ENCODE assay signal across 24 mouse cellular contexts in genomic region chr10:20799792-20800191, GRCm38 (mm10).
DNase-seq lines count a peak whose midpoint lies in the region; ATAC-seq and TF ChIP-seq lines count a peak whose summit lies in the region.
"Had no signal": no experiment of that assay in that cellular context is flagged by ENCODE, and none has a peak within 500 bp of the region (broad histone marks: within the 10 kb centered on the region; RNA-seq: fewer than 3 reads in every experiment).

No protein-coding gene starts in this region.

- H3K27ac ChIP-seq in heart, postnatal 0 days (ENCODE audit: low read depth): no peak overlapping the region
- no peak overlapping the region for H3K27ac ChIP-seq in left cerebral cortex, adult 2 months
- H3K27ac ChIP-seq in stomach, postnatal 0 days (replicated peaks): no peak overlapping the region
- H3K27ac ChIP-seq: heart, adult 2 months; hindbrain, embryonic 14.5 days; layer of hippocampus, adult 2 months; liver, embryonic 13.5 days; midbrain, embryonic 13.5 days had no signal

- H3K36me3 ChIP-seq in heart, postnatal 0 days (replicated peaks; ENCODE audit: control insufficient read depth, insufficient read depth, low read length): no peaks in the 10 kb centered on the region
- H3K36me3 ChIP-seq in stomach, postnatal 0 days (ENCODE audit: control insufficient read depth, insufficient read depth, low read length): no peaks in the 10 kb centered on the region
- H3K36me3 ChIP-seq: liver, embryonic 13.5 days; midbrain, embryonic 13.5 days had no signal

- intact Hi-C loops in left cerebral cortex, adult 2 months (cut with DNase I): loop anchor here (1.0 to 5.0 kb wide), 2 partner anchors 127 to 141 kb away; no protein-coding TSS in a partner anchor

- no peak overlapping the region for H3K9ac ChIP-seq in heart, postnatal 0 days (replicated peaks; ENCODE audit: low read depth, low read length)
- H3K9ac ChIP-seq in stomach, postnatal 0 days (ENCODE audit: low read length): no peak overlapping the region
- H3K9ac ChIP-seq: hindbrain, embryonic 14.5 days; liver, embryonic 13.5 days; midbrain, embryonic 13.5 days had no signal

- TF ChIP-seq CTCF in heart, postnatal 0 days (IDR thresholded peaks at IDR 0.05; ENCODE audit: low read depth): no peak
- TF ChIP-seq CTCF in left cerebral cortex, adult 2 months (IDR thresholded peaks at IDR 0.05): no peak
- TF ChIP-seq CTCF in stomach, postnatal 0 days (IDR thresholded peaks at IDR 0.05; ENCODE audit: low read depth): no peak

- 55% methylated on average over 7 of the region's 7 CpGs for WGBS in heart, postnatal 0 days
- 52% methylated on average over 7 of the region's 7 CpGs for WGBS in stomach, postnatal 0 days

- H3K9me3 ChIP-seq in heart, postnatal 0 days (replicated peaks; ENCODE audit: control insufficient read depth, low read length): no peaks in the 10 kb centered on the region
- H3K9me3 ChIP-seq in stomach, postnatal 0 days (ENCODE audit: control insufficient read depth, low read length): no peaks in the 10 kb centered on the region
- H3K9me3 ChIP-seq: liver, embryonic 13.5 days; megakaryocyte, embryonic 14.5 days; midbrain, embryonic 13.5 days had no signal

- no peak for TF ChIP-seq EP300 in heart, postnatal 0 days (IDR thresholded peaks at IDR 0.05; ENCODE audit: low read depth)
- TF ChIP-seq EP300 in stomach, postnatal 0 days (optimal IDR thresholded peaks at IDR 0.05): no peak

- no peak overlapping the region for H3K4me2 ChIP-seq in heart, postnatal 0 days (ENCODE audit: low read depth, low read length)
- H3K4me2 ChIP-seq in stomach, postnatal 0 days (replicated peaks; ENCODE audit: low read depth): no peak overlapping the region
- H3K4me2 ChIP-seq: hindbrain, embryonic 14.5 days; liver, embryonic 13.5 days; midbrain, embryonic 13.5 days had no signal

- peak; percentile 39 for DNase-seq in heart, postnatal 0 days (ENCODE audit: low spot score)
- DNase-seq in heart, adult 18-20 months: no peak
- peak; percentile 79 for DNase-seq in brain, adult 2 months (ENCODE audit: low read depth, low spot score)
- DNase-seq in left cerebral cortex, adult 2 months (ENCODE audit: extremely low spot score in 1 of 2, low spot score in 2 of 2): peak; percentile 37 to 40
- DNase-seq in right cerebral cortex, postnatal 10 days (ENCODE audit: low spot score in 2 of 2): peak; percentile 24 to 27
- DNase-seq in stomach, postnatal 0 days (ENCODE audit: low spot score): no peak
- DNase-seq: adrenal gland, postnatal 36 days; cerebellum, adult 11-12 months; cerebellum, postnatal 10 days; gastrocnemius, postnatal 25 days; heart, adult 2 months; heart, postnatal 4 days; kidney, adult 2 months; kidney, postnatal 14 days; liver, embryonic 13.5 days; lung, adult 2 months; lung, postnatal 36 days had no signal

- ATAC-seq in heart, postnatal 0 days (ENCODE audit: insufficient read depth, low read depth): no peak
- ATAC-seq in cerebellum, adult (ENCODE audit: insufficient number of reproducible peaks, low FRiP score, low TSS enrichment): no peak
- ATAC-seq in stomach, postnatal 0 days (ENCODE audit: low FRiP score, low TSS enrichment): no peak
- ATAC-seq: CD4-positive, CD25-positive, alpha-beta regulatory T cell, adult 4 months; inflammation-experienced regulatory T-cells, adult 6 months; midbrain, embryonic 13.5 days had no signal

- no peak overlapping the region for H3K4me3 ChIP-seq in heart, postnatal 0 days (ENCODE audit: low read depth, low read length)
- H3K4me3 ChIP-seq in left cerebral cortex, adult 2 months: no peak overlapping the region
- H3K4me3 ChIP-seq in stomach, postnatal 0 days (ENCODE audit: low read depth, low read length): no peak overlapping the region
- H3K4me3 ChIP-seq: heart, adult 2 months; layer of hippocampus, adult 2 months; liver, embryonic 13.5 days; megakaryocyte, embryonic 14.5 days; midbrain, embryonic 13.5 days had no signal

- H3K27me3 ChIP-seq in heart, postnatal 0 days (ENCODE audit: control insufficient read depth, insufficient read depth, low read length): no peaks in the 10 kb centered on the region
- no peaks in the 10 kb centered on the region for H3K27me3 ChIP-seq in stomach, postnatal 0 days (ENCODE audit: control insufficient read depth, insufficient read depth, low read length)
- H3K27me3 ChIP-seq: liver, embryonic 13.5 days; megakaryocyte, embryonic 14.5 days; midbrain, embryonic 13.5 days had no signal

- H3K4me1 ChIP-seq in heart, postnatal 0 days (ENCODE audit: control insufficient read depth, insufficient read depth): no peaks in the 10 kb centered on the region
- no peaks in the 10 kb centered on the region for H3K4me1 ChIP-seq in stomach, postnatal 0 days (replicated peaks; ENCODE audit: control insufficient read depth, insufficient read depth)
- H3K4me1 ChIP-seq: midbrain, embryonic 13.5 days had no signal

Comparison
In these comparisons a context has a peak if more than half of its experiments do, and no peak if none do; other contexts are left out.
1. DNase-seq: peak in heart, postnatal 0 days (single experiment), brain, adult 2 months (single experiment), left cerebral cortex, adult 2 months (2 of 2) and right cerebral cortex, postnatal 10 days (2 of 2); none in heart, adult 18-20 months (0 of 2) and stomach, postnatal 0 days (single experiment).